Mouse (Mus musculus) thymus, adult 18-20 months (tissue): ENCODE results near the gene Pla2g7.

ENCODE experiments used
- DNase-seq, 2 experiments: peaks; one replicate each; pipeline ENCODE4 v3.0.0; 2022; ENCODE audit warnings: mixed read lengths in 2 of 2

The Pla2g7 gene

GRCm38 (mm10) chr17:43581012-43581467 lies 13.1 kb downstream of the Pla2g7 start:
- no peak for DNase-seq

- no peak for DNase-seq
Observed at GRCm38 (mm10) chr17:43584771-43585170, 16.9 kb downstream of the Pla2g7 start.

- no peak for DNase-seq
Observed at GRCm38 (mm10) chr17:43587278-43587677, 19.4 kb downstream of the Pla2g7 start.

GRCm38 (mm10) chr17:43589750-43590149 lies 21.9 kb downstream of the Pla2g7 start:
- DNase-seq: no peak

GRCm38 (mm10) chr17:43590531-43590930 lies 22.6 kb downstream of the Pla2g7 start:
- DNase-seq: no peak

GRCm38 (mm10) chr17:43592296-43593291 lies 24.7 kb downstream of the Pla2g7 start:
- no peak for DNase-seq

GRCm38 (mm10) chr17:43597742-43598141 lies 29.8 kb downstream of the Pla2g7 start:
- no peak for DNase-seq

- DNase-seq: no peak
Observed at GRCm38 (mm10) chr17:43598706-43599105, 30.8 kb downstream of the Pla2g7 start.

- peak; percentile 13 to 14 for DNase-seq
Observed at GRCm38 (mm10) chr17:43606704-43607103, 38.8 kb downstream of the Pla2g7 start.

GRCm38 (mm10) chr17:43611586-43611985 lies 43.7 kb downstream of the Pla2g7 start:
- DNase-seq: no peak

- DNase-seq: no peak
Observed at GRCm38 (mm10) chr17:43612221-43612620, 44.3 kb downstream of the Pla2g7 start.

- no peak for DNase-seq
Observed at GRCm38 (mm10) chr17:43619156-43619555, 51.3 kb downstream of the Pla2g7 start.

GRCm38 (mm10) chr17:43622076-43622475 lies 54.2 kb downstream of the Pla2g7 start:
- no peak for DNase-seq

GRCm38 (mm10) chr17:43628246-43628645 lies 60.3 kb downstream of the Pla2g7 start:
- DNase-seq: no peak

GRCm38 (mm10) chr17:43629026-43629495 lies 61.2 kb downstream of the Pla2g7 start:
- DNase-seq: no peak

GRCm38 (mm10) chr17:43629496-43630426 lies 61.9 kb downstream of the Pla2g7 start, which contains the start of gene Tdrd6:
TSS of gene Tdrd6 (minus strand) at chr17:43630299.
- DNase-seq: no peak

- no peak for DNase-seq
Observed at GRCm38 (mm10) chr17:43630427-43630760, 62.5 kb downstream of the Pla2g7 start.

GRCm38 (mm10) chr17:43637146-43637545 lies 69.2 kb downstream of the Pla2g7 start:
- DNase-seq: no peak

- DNase-seq: no peak
Observed at GRCm38 (mm10) chr17:43640825-43641224, 72.9 kb downstream of the Pla2g7 start.

- DNase-seq: no peak
Observed at GRCm38 (mm10) chr17:43643191-43643590, 75.3 kb downstream of the Pla2g7 start.

GRCm38 (mm10) chr17:43644375-43644774 lies 76.5 kb downstream of the Pla2g7 start:
- DNase-seq: no peak

- peak; percentile 13 to 30 for DNase-seq
Observed at GRCm38 (mm10) chr17:43645136-43645535, 77.2 kb downstream of the Pla2g7 start.

- DNase-seq: no peak
Observed at GRCm38 (mm10) chr17:43646925-43647324, 79.0 kb downstream of the Pla2g7 start.
